Mouse (Mus musculus) lung, postnatal 0 days (tissue): ENCODE measurements at regions not wholly inside any gene's neighbourhood (a gene's known extent, or its start where the extent isn't known, plus 50 kb on each side); places are given as distances from the start of the nearest gene placed in this dataset.

Experiments
- ATAC-seq: fragments of 200-750 bp; cut with Nextera tagmentation; 2 replicates; pipeline ENCODE4 v1.8.0; 2017; ENCODE audit warnings: moderate library complexity
- DNase-seq: peaks from one replicate; pipeline ENCODE4 v3.0.0-alpha.2; 2016; ENCODE audit warnings: low spot score
- H3K27ac ChIP-seq: fragments of 300-500 bp; sonication (generic); 2 replicates; pipeline ENCODE4 v1.5.1; 2014; ENCODE audit warnings: antibody characterized with exemption, mild to moderate bottlenecking, low read length, mixed read lengths
- H3K27me3 ChIP-seq: fragments of 300-500 bp; sonication (generic); replicated peaks from 2 replicates; pipeline ENCODE4 v1.6.1; 2014; ENCODE audit warnings: low read length, mixed read lengths; ENCODE audit not compliant: insufficient read depth
- H3K36me3 ChIP-seq: fragments of 300-500 bp; sonication (generic); 2 replicates; pipeline ENCODE4 v1.6.1; 2014; ENCODE audit warnings: low read length, mixed read lengths; ENCODE audit not compliant: insufficient read depth
- H3K4me1 ChIP-seq: fragments of 300-500 bp; sonication (generic); 2 replicates; pipeline ENCODE4 v1.6.1; 2014; ENCODE audit warnings: antibody characterized with exemption, low read depth, low read length, mixed read lengths; ENCODE audit not compliant: insufficient read depth
- H3K4me2 ChIP-seq: fragments of 300-500 bp; sonication (generic); replicated peaks from 2 replicates; pipeline ENCODE4 v1.6.1; 2014; ENCODE audit warnings: low read depth, mild to moderate bottlenecking, low read length, moderate library complexity, mixed read lengths
- H3K4me3 ChIP-seq: fragments of 300-500 bp; sonication (generic); 2 replicates; pipeline ENCODE4 v1.5.1; 2014; ENCODE audit warnings: low read depth, low read length
- H3K9ac ChIP-seq: fragments of 300-500 bp; sonication (generic); replicated peaks from 2 replicates; pipeline ENCODE4 v1.6.1; 2014; ENCODE audit warnings: low read depth, mild to moderate bottlenecking
- H3K9me3 ChIP-seq: fragments of 300-500 bp; sonication (generic); 2 replicates; pipeline ENCODE4 v1.6.1; 2016; ENCODE audit warnings: low read length, mixed read lengths
- CTCF ChIP-seq: IDR thresholded peaks from 2 replicates; pipeline ENCODE4 v1.5.1; 2016; ENCODE audit warnings: antibody characterized with exemption, mild to moderate bottlenecking
- EP300 ChIP-seq: IDR thresholded peaks from 2 replicates; pipeline ENCODE4 v1.6.1; 2016; ENCODE audit warnings: antibody characterized with exemption, mild to moderate bottlenecking, control low read depth
- WGBS: fragments of 180-500 bp; shearing (Covaris S2); extraction: QIAGEN DNeasy Blood & Tissue Kit; methylation state at CpG from one replicate; pipeline ENCODE4 v1.1.7; 2014; 5-methylcytosine and 5-hydroxymethylcytosine counted together

DNA sequence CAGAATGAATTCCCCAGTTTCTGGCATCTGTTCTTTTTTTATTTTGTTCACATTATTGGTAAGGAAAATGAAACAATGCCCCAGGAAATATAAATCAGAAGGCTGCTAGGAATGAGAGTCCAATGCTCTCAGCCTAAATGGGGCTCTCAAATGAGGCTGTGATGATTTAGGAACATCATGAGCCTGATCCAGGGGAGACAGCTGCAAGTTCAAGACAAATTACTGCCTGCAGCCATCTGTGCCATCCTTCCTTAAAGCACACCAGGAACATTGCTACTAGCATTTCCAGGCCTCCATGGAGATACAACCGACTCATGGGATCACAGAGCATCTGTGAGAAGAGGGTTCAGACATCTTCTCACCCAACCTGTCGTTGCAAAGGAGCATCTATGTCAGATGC lies 219.6 kb downstream of the Cep170 start:
- Histone ChIP-seq H3K36me3 (no peaks in the 10 kb centered on the region), H3K27me3 (no peaks in the 10 kb centered on the region), H3K4me3 (no peak overlapping the region), H3K4me2 (no peak overlapping the region), H3K9ac (no peak overlapping the region), H3K9me3 (no peaks in the 10 kb centered on the region), H3K4me1 (no peaks in the 10 kb centered on the region), H3K27ac (no peak overlapping the region)
- TF ChIP-seq CTCF (no peak), EP300 (no peak)
- DNase-seq (no peak), ATAC-seq (no peak)
- 54% methylated on average over 2 of the region's 2 CpGs for WGBS

DNA sequence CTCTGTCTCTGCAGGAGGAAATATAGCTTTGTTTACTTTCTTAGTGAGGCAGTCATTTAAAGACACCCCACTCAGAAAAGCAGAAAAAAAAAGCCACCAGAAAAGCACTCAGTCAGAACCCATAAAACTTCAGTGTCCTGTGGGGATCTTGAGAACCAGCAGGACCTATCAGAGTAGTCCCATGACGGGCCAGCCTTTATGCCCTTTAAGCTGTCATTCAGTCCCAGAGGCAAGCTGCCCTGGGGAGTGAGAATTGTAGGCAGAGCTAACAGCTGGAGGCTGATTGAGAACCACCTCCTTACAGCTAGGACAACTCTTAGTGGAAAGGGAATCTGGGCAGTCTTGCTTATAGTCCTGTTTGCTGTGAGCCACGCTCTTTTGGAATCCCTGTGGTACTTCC lies 225.7 kb downstream of the Cep170 start:
- Histone ChIP-seq H3K36me3 (no peaks in the 10 kb centered on the region), H3K4me2 (no peak overlapping the region), H3K27me3 (no peaks in the 10 kb centered on the region), H3K9me3 (no peaks in the 10 kb centered on the region), H3K27ac (no peak overlapping the region), H3K4me3 (no peak overlapping the region), H3K9ac (no peak overlapping the region), H3K4me1 (no peaks in the 10 kb centered on the region)
- TF ChIP-seq CTCF (no peak), EP300 (no peak)
- WGBS = 43% methylated on average over 2 of the region's 2 CpGs
- no peak for DNase-seq
- ATAC-seq = no peak

DNA sequence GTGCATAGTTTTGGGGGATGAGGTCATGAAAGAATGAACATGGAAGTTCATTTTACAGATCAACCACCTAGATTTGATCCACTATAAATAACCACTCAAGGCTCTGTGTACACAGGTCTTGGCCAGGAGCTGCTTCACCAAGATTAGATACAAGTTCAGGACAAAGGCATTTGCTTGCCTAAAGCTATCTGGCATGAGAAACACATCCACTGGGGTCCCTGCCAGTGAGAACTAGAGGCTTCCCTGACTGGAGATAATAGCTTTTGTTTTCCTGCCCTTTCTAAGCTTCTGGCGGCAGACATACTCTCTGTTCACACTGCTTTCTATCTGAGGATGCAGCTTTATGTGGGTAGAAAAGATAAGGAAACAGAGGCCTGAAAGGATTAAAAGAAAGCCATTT lies 240.2 kb downstream of the Cep170 start:
- Histone ChIP-seq H3K9ac (no peak overlapping the region), H3K4me3 (no peak overlapping the region), H3K9me3 (no peaks in the 10 kb centered on the region), H3K27me3 (no peaks in the 10 kb centered on the region), H3K27ac (no peak overlapping the region), H3K4me1 (no peaks in the 10 kb centered on the region), H3K36me3 (no peaks in the 10 kb centered on the region), H3K4me2 (no peak overlapping the region)
- no peak for ATAC-seq
- no peak for DNase-seq
- TF ChIP-seq EP300 (no peak), CTCF (no peak)
- 20% methylated on average over 1 of the region's 1 CpGs for WGBS

DNA sequence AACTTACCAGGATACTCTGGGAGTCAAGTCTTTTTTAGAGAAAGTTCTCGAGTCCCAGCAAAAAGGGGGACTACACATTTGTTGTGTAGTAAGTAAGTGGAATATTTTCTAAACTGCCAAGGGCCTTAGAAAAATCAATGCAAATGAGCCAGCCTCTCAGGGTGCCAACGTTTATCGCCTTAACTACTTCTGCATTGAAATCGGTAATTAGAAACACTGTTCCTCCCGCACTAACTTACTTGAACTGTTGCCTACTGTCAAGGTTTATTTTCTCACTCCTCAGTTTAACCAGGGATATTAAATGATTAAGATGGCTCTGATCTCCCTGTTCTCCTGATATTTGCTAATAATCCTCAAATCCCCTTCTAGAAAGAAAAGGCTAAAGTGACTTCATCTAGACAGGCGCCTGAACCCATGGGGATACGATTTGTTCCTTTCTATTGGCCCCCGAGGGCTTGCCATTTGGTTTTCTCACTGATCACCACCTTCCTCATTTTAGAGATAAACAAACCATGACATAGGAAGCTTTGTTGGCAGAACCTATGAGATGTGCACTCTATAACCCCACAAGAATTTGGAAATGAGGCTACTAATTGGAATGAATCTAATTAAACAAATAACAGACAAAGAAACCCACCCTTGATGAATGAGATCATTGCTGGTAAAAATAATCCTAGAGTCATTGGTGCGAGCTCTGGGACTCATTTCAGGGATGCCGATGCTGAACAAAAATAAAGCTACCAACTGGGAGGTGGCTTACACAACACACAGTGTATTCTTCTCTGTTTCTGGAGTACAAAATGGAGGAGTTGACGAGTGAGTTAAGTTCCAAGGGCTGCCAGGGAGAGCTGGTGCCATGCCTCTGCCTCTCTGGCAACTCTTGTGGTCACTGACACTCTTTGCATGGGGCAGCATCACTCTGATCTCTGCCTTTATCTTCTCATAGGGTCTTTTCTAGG lies 255.1 kb downstream of the Cep170 start:
- Histone ChIP-seq H3K4me2 (no peak overlapping the region), H3K4me3 (no peak overlapping the region), H3K9me3 (no peaks in the 10 kb centered on the region), H3K9ac (no peak overlapping the region), H3K27ac (no peak overlapping the region), H3K4me1 (no peaks in the 10 kb centered on the region), H3K36me3 (no peaks in the 10 kb centered on the region), H3K27me3 (no peaks in the 10 kb centered on the region)
- DNase-seq (no peak), ATAC-seq (no peak)
- no peak for TF ChIP-seq CTCF
- no peak for TF ChIP-seq EP300
- WGBS = 71% methylated on average over 11 of the region's 11 CpGs

DNA sequence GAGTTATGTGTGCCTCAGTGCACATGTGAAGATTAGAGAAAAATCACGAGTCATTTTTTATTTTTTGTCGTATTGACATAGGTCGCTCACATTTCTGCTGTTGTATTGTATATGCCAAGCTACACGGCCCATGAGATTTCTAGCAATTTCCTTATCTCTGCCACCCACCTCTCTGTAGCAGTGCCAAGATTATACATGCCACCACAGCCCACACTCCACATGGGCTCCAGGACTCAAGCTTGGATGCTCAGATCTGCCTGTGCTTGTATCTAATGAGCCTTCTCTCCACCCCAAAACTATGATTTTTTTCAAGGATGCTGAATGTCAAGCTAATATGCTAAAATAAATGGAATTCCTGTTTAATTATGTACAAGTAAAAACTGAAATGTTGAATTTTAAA lies 259.3 kb upstream of the Pld5 start:
- H3K27me3 ChIP-seq = no peaks in the 10 kb centered on the region
- 78% methylated on average over 4 of the region's 4 CpGs for WGBS
- no peak overlapping the region for H3K4me3 ChIP-seq
- H3K36me3 ChIP-seq = no peaks in the 10 kb centered on the region
- no peaks in the 10 kb centered on the region for H3K9me3 ChIP-seq
- no peaks in the 10 kb centered on the region for H3K4me1 ChIP-seq
- no peak overlapping the region for H3K4me2 ChIP-seq
- ATAC-seq (no peak), DNase-seq (no peak)
- no peak overlapping the region for H3K27ac ChIP-seq
- TF ChIP-seq CTCF (no peak), EP300 (no peak)
- H3K9ac ChIP-seq = no peak overlapping the region

DNA sequence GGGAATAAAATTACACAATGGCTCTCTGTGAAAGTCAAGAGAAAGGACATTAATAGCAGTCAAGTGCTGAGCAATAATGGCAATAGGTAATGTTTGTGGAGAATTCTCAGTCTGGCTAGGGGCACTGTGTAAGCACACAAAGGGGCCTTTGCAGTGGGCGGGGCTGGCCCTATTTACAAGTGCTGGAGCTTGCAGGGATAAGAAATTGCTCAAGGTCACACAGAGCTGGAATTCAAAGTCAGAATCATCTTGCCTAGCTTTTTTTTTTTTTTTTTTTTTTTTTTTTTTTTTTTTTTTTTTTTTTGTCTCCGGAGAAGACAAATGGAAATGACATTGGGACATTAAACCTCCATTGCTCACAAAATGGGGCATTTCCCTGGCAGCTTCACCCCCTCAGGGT lies 253.9 kb upstream of the Pld5 start:
- Histone ChIP-seq H3K4me2 (no peak overlapping the region), H3K9ac (no peak overlapping the region), H3K4me3 (no peak overlapping the region), H3K9me3 (no peaks in the 10 kb centered on the region), H3K36me3 (no peaks in the 10 kb centered on the region), H3K27ac (no peak overlapping the region), H3K27me3 (no peaks in the 10 kb centered on the region), H3K4me1 (no peaks in the 10 kb centered on the region)
- no peak for ATAC-seq
- 75% methylated on average over 2 of the region's 2 CpGs for WGBS
- TF ChIP-seq CTCF = no peak
- no peak for TF ChIP-seq EP300
- no peak for DNase-seq
